Mouse (Mus musculus) midbrain, embryonic 15.5 days (tissue): Measurements from ENCODE around the gene Igdcc4. TPM values are rescaled to one million over a fixed set of nuclear protein-coding genes. Genes with fewer than 3 reads are reported as not detected.
A peak's percentile ranks its signal among the peaks of the same experiment; 100 is the strongest.

Source experiments
- ATAC-seq: fragments of 200-750 bp; cut with Nextera tagmentation; replicated peaks from 2 replicates; pipeline ENCODE4 v1.8.0; 2017; ENCODE audit warnings: moderate TSS enrichment
- H3K27ac ChIP-seq: fragments of 300-500 bp; sonication (generic); 2 replicates; pipeline ENCODE4 v1.5.1; 2015; ENCODE audit warnings: mild to moderate bottlenecking, inconsistent platforms
- H3K27me3 ChIP-seq: fragments of 300-500 bp; sonication (generic); replicated peaks from 2 replicates; pipeline ENCODE4 v1.6.1; 2015; ENCODE audit warnings: inconsistent platforms
- H3K36me3 ChIP-seq: fragments of 300-500 bp; sonication (generic); replicated peaks from 2 replicates; pipeline ENCODE4 v1.6.1; 2015; ENCODE audit warnings: inconsistent platforms
- H3K4me1 ChIP-seq: fragments of 300-500 bp; sonication (generic); 2 replicates; pipeline ENCODE4 v1.6.1; 2015; ENCODE audit warnings: inconsistent platforms
- H3K4me2 ChIP-seq: fragments of 300-500 bp; sonication (generic); 2 replicates; pipeline ENCODE4 v1.6.1; 2015; ENCODE audit warnings: inconsistent platforms, mild to moderate bottlenecking, moderate library complexity
- H3K4me3 ChIP-seq: fragments of 300-500 bp; sonication (generic); 2 replicates; pipeline ENCODE4 v1.5.1; 2015; ENCODE audit warnings: mild to moderate bottlenecking, inconsistent platforms
- H3K9ac ChIP-seq: fragments of 300-500 bp; sonication (generic); 2 replicates; pipeline ENCODE4 v1.6.1; 2015; ENCODE audit warnings: mild to moderate bottlenecking, inconsistent platforms
- H3K9me3 ChIP-seq: fragments of 300-500 bp; sonication (generic); 2 replicates; pipeline ENCODE4 v1.6.1; 2016; ENCODE audit warnings: inconsistent platforms
- WGBS: fragments of 180-500 bp; shearing (Covaris S2); methylation state at CpG from one replicate; pipeline ENCODE4 v1.1.7; 2015; ENCODE audit warnings: mixed read lengths; 5-methylcytosine and 5-hydroxymethylcytosine counted together
- polyA plus RNA-seq: library from polyadenylated mRNA; unstranded; fragments of >200 nt; fragmentation: Nextera tagmentation; extraction: Ambion mirVana; gene quantifications from 2 replicates; pipeline ENCODE4 v1.2.1, GENCODE M21; 2015

Gene Igdcc4
- polyA plus RNA-seq, 1 experiment from 2014 or later = 16.8 TPM

GRCm38 (mm10) chr9:65117516-65117915, 16.2 kb downstream of the Igdcc4 start:
- no peaks in the 10 kb centered on the region for H3K9me3 ChIP-seq
- no peak overlapping the region for H3K4me2 ChIP-seq
- H3K27ac ChIP-seq = no peak overlapping the region
- H3K36me3 ChIP-seq = no peaks in the 10 kb centered on the region
- no peak overlapping the region for H3K9ac ChIP-seq
- no peak for ATAC-seq
- H3K4me3 ChIP-seq = no peak overlapping the region
- no peaks in the 10 kb centered on the region for H3K4me1 ChIP-seq
- WGBS = 75% methylated on average over 2 of the region's 2 CpGs
- 0 out of 2 replicates have a peak, but pooled peaks cover 8% of the 10 kb centered on the region for H3K27me3 ChIP-seq

GRCm38 (mm10) chr9:65120935-65121334, 19.6 kb downstream of the Igdcc4 start:
- peak; percentile 41; the same call in 1 of the 2 replicates for ATAC-seq
- Histone ChIP-seq H3K4me3 (no peak overlapping the region), H3K4me1 (peaks cover 7% of the 10 kb centered on the region), H3K36me3 (no peaks in the 10 kb centered on the region), H3K27me3 (0 out of 2 replicates have a peak, but pooled peaks cover 8% of the 10 kb centered on the region), H3K27ac (no peak overlapping the region), H3K9me3 (no peaks in the 10 kb centered on the region), H3K4me2 (no peak overlapping the region), H3K9ac (no peak overlapping the region)
- WGBS = 9% methylated on average over 3 of the region's 3 CpGs

GRCm38 (mm10) chr9:65122545-65122944, 21.3 kb downstream of the Igdcc4 start:
- Histone ChIP-seq H3K27me3 (0 out of 2 replicates have a peak, but pooled peaks cover 8% of the 10 kb centered on the region), H3K27ac (no peak overlapping the region), H3K9me3 (no peaks in the 10 kb centered on the region), H3K36me3 (no peaks in the 10 kb centered on the region), H3K4me1 (peaks cover 7% of the 10 kb centered on the region), H3K4me3 (no peak overlapping the region), H3K4me2 (no peak overlapping the region), H3K9ac (no peak overlapping the region)
- 27% methylated on average over 18 of the region's 18 CpGs for WGBS
- no peak; the same call in 1 of the 2 replicates for ATAC-seq

- Histone ChIP-seq H3K4me3 (peak overlapping the region; percentile 37), H3K27ac (no peak overlapping the region), H3K4me2 (peak overlapping the region; percentile 79), H3K27me3 (0 out of 2 replicates have a peak, but pooled peaks cover 8% of the 10 kb centered on the region), H3K9ac (peak overlapping the region; percentile 54), H3K36me3 (no peaks in the 10 kb centered on the region), H3K9me3 (no peaks in the 10 kb centered on the region), H3K4me1 (peaks cover 7% of the 10 kb centered on the region)
- WGBS = 2% methylated on average over 48 of the region's 48 CpGs
- ATAC-seq = peak; percentile 63
Measured at GRCm38 (mm10) chr9:65123552-65124168, 22.4 kb downstream of the Igdcc4 start.

GRCm38 (mm10) chr9:65128123-65128815, 27.0 kb downstream of the Igdcc4 start:
- Histone ChIP-seq H3K27ac (no peak overlapping the region), H3K27me3 (no peaks in the 10 kb centered on the region), H3K36me3 (no peaks in the 10 kb centered on the region), H3K9me3 (no peaks in the 10 kb centered on the region), H3K9ac (no peak overlapping the region), H3K4me1 (peaks cover 7% of the 10 kb centered on the region), H3K4me3 (no peak overlapping the region), H3K4me2 (no peak overlapping the region)
- WGBS = 13% methylated on average over 25 of the region's 25 CpGs
- ATAC-seq = no peak

- no peak overlapping the region for H3K4me2 ChIP-seq
- peaks cover 3% of the 10 kb centered on the region; the same call in 1 of the 2 replicates for H3K27me3 ChIP-seq
- no peaks in the 10 kb centered on the region for H3K36me3 ChIP-seq
- H3K4me3 ChIP-seq = no peak overlapping the region
- no peak for ATAC-seq
- WGBS = 87% methylated on average over 5 of the region's 5 CpGs
- H3K27ac ChIP-seq = no peak overlapping the region
- peaks cover 3% of the 10 kb centered on the region; the same call in 1 of the 2 replicates for H3K4me1 ChIP-seq
- no peaks in the 10 kb centered on the region for H3K9me3 ChIP-seq
- H3K9ac ChIP-seq = no peak overlapping the region
Measured at GRCm38 (mm10) chr9:65131717-65132116, 30.4 kb downstream of the Igdcc4 start.

GRCm38 (mm10) chr9:65133739-65134138, 32.5 kb downstream of the Igdcc4 start:
- no peak overlapping the region for H3K4me3 ChIP-seq
- no peak overlapping the region for H3K9ac ChIP-seq
- H3K27me3 ChIP-seq = peaks cover 3% of the 10 kb centered on the region; the same call in 1 of the 2 replicates
- H3K9me3 ChIP-seq = no peaks in the 10 kb centered on the region
- H3K4me1 ChIP-seq = peaks cover 3% of the 10 kb centered on the region; the same call in 1 of the 2 replicates
- H3K36me3 ChIP-seq = no peaks in the 10 kb centered on the region
- no peak overlapping the region for H3K27ac ChIP-seq
- H3K4me2 ChIP-seq = no peak overlapping the region
- peak; percentile 56 for ATAC-seq
- WGBS = 6% methylated on average over 10 of the region's 10 CpGs

- peaks cover 3% of the 10 kb centered on the region; the same call in 1 of the 2 replicates for H3K27me3 ChIP-seq
- ATAC-seq = no peak
- no peaks in the 10 kb centered on the region for H3K36me3 ChIP-seq
- H3K4me1 ChIP-seq = peaks cover 4% of the 10 kb centered on the region
- no peak overlapping the region for H3K9ac ChIP-seq
- no peak overlapping the region for H3K4me2 ChIP-seq
- H3K27ac ChIP-seq = no peak overlapping the region
- 82% methylated on average over 4 of the region's 4 CpGs for WGBS
- H3K9me3 ChIP-seq = no peaks in the 10 kb centered on the region
- no peak overlapping the region for H3K4me3 ChIP-seq
Measured at GRCm38 (mm10) chr9:65135126-65135525, 33.8 kb downstream of the Igdcc4 start.

- Histone ChIP-seq H3K27ac (peak overlapping the region; percentile 96), H3K27me3 (peaks cover 3% of the 10 kb centered on the region; the same call in 1 of the 2 replicates), H3K4me1 (peaks cover 27% of the 10 kb centered on the region), H3K36me3 (no peaks in the 10 kb centered on the region), H3K4me3 (peak overlapping the region; percentile 87), H3K9me3 (no peaks in the 10 kb centered on the region), H3K9ac (peak overlapping the region; percentile 94), H3K4me2 (peak overlapping the region; percentile 94)
- ATAC-seq = no peak
- 2% methylated on average over 8 of the region's 8 CpGs for WGBS
Measured at GRCm38 (mm10) chr9:65140491-65140890, 39.2 kb downstream of the Igdcc4 start.

- Histone ChIP-seq H3K4me2 (peak within 1 kb of the TSS; percentile 94), H3K9ac (peak within 1 kb of the TSS; percentile 94), H3K36me3 (no peaks in the 10 kb centered on the region), H3K27me3 (peaks cover under 1% of the 10 kb centered on the region; the same call in 1 of the 2 replicates), H3K9me3 (no peaks in the 10 kb centered on the region), H3K27ac (peak within 1 kb of the TSS; percentile 96), H3K4me3 (peak within 1 kb of the TSS; percentile 87), H3K4me1 (peaks cover 31% of the 10 kb centered on the region)
- WGBS = under 1% methylated on average over 44 of the region's 48 CpGs
- peak; percentile 83 for ATAC-seq
Measured at GRCm38 (mm10) chr9:65140936-65141305, 39.6 kb downstream of the Igdcc4 start, which contains the start of gene Igdcc3. TSS of gene Igdcc3 (plus strand) at chr9:65141189.

- Histone ChIP-seq H3K4me1 (peaks cover 36% of the 10 kb centered on the region), H3K27me3 (no peaks in the 10 kb centered on the region; the same call in 1 of the 2 replicates), H3K9ac (peak overlapping the region; percentile 94), H3K36me3 (no peaks in the 10 kb centered on the region), H3K4me2 (peak overlapping the region; percentile 94), H3K9me3 (no peaks in the 10 kb centered on the region), H3K27ac (peak overlapping the region; percentile 96), H3K4me3 (peak overlapping the region; percentile 87)
- ATAC-seq = peak; percentile 78
- under 1% methylated on average over 60 of the region's 73 CpGs for WGBS
Measured at GRCm38 (mm10) chr9:65141306-65141975, 40.2 kb downstream of the Igdcc4 start.

- Histone ChIP-seq H3K4me1 (peaks cover 36% of the 10 kb centered on the region), H3K9ac (peak overlapping the region; percentile 94), H3K4me2 (peak overlapping the region; percentile 94), H3K27me3 (no peaks in the 10 kb centered on the region), H3K9me3 (no peaks in the 10 kb centered on the region), H3K36me3 (no peaks in the 10 kb centered on the region), H3K27ac (peak overlapping the region; percentile 96), H3K4me3 (peak overlapping the region; percentile 87)
- 0% methylated on average over 17 of the region's 17 CpGs for WGBS
- ATAC-seq = no peak; the same call in 1 of the 2 replicates
Measured at GRCm38 (mm10) chr9:65141976-65142318, 40.7 kb downstream of the Igdcc4 start.
